Mouse (Mus musculus) liver, embryonic 18 days (tissue): Measurements from ENCODE around the gene Zmym4. TPM values are rescaled to one million over a fixed set of nuclear protein-coding genes. Genes with fewer than 3 reads are reported as not detected.

Experiments used
- polyA plus RNA-seq: library from polyadenylated mRNA; depleted of rRNA; stranded (reverse); fragments of >200 nt; gene quantifications from 2 replicates; pipeline ENCODE4 v1.2.3, GENCODE M21; 2012; rRNA removed

Gene Zmym4
- 2.9 and 3.1 TPM in 2 replicates for polyA plus RNA-seq

GRCm38 (mm10) chr4:126967864-126968821 lies at the start of gene Zmym4:
Gene Zmym4, minus strand, starts transcription at chr4:126968135.

Other genes with a start within 250 kb of the Zmym4 start
- gene Tfap2e, start 231.9 kb downstream of the Zmym4 start, polyA plus RNA-seq = not detected in 2 replicates
- gene Ncdn, start 214.7 kb downstream of the Zmym4 start, polyA plus RNA-seq = 4.2 and 5.0 TPM in 2 replicates
- 7.1 and 8.0 TPM in 2 replicates for gene AU040320, start 214.6 kb downstream of the Zmym4 start, polyA plus RNA-seq
- 47.6 and 61.2 TPM in 2 replicates for gene Sfpq, start 53.2 kb upstream of the Zmym4 start, polyA plus RNA-seq
- gene Zmym1, start 93.0 kb upstream of the Zmym4 start, polyA plus RNA-seq = 2.2 and 2.6 TPM in 2 replicates
- 5.7 and 6.3 TPM in 2 replicates for gene Zmym6, start 109.2 kb upstream of the Zmym4 start, polyA plus RNA-seq
- gene Tmem35b, start 155.6 kb upstream of the Zmym4 start, polyA plus RNA-seq = 5.3 and 5.5 TPM in 2 replicates
- gene Dlgap3, start 201.1 kb upstream of the Zmym4 start, polyA plus RNA-seq = 0.12 and 0.20 TPM in 2 replicates